Mouse (Mus musculus): Measurements from ENCODE around the gene Lrmda.

- TF ChIP-seq POLR2A (IDR thresholded peaks at IDR 0.05; ENCODE audit: low read depth, low read length) (no peak), CTCF (IDR thresholded peaks at IDR 0.05; ENCODE audit: borderline replicate concordance, insufficient read depth, low read length) (no peak)
Observed at GRCm38 (mm10) chr14:22357991-22358503, 338.5 kb downstream of the Lrmda start.
